Mouse (Mus musculus) kidney, postnatal 25 days (tissue): ENCODE measurements around the gene Pdlim1.
A peak's percentile ranks its signal among the peaks of the same experiment; 100 is the strongest.

Experiments
- DNase-seq, 2 experiments: peaks; one replicate each; pipeline ENCODE4 v3.0.0; 2021; ENCODE audit warnings: mixed read lengths in 2 of 2

Gene Pdlim1

GRCm38 (mm10) chr19:40271308-40271892 is at the start of gene Pdlim1:
Pdlim1 (minus strand) TSS chr19:40271842.
- DNase-seq: peak; percentile 68 to 77

DNA sequence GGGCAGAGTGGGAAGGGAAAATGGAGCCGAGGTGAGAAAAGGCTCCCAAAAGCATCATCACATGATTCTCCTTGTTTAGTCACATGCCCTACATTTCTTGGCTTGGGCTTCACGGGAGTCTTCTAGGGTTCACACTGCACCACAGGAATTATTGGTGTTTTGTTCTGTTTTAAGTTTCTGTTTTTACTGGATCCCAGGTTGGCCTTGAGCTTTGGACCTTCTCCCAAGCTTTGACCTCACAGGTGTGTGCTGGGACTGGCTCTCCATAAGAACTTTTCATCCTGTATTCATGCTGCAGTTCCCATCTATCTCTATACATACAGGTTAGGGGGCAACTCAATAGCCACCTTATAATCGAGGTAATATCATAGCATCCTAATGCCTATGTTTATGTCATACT is 47.6 kb upstream of the Pdlim1 start:
- DNase-seq: no peak

DNA sequence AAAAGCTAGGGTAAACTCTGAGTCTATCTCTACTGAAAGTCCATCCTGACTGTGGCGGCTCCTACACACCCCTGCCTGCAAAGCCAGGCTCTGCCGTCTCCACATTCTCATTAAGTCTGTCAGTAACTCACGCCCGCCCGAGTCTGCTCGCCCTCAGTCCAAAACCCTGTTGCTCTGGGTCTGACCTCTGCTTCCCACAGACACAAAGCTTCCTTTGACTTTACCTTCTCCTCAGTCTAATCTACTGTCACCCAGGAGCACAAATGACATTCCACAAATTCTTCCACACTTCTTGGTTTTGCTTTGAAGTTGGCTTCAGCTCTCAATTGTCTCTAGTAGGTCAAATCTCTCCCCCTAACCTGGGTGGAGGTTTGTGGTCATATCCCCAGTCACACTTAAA is 46.9 kb upstream of the Pdlim1 start:
- no peak for DNase-seq

- no peak for DNase-seq
Measured at GRCm38 (mm10) chr19:40317001-40317400, 45.4 kb upstream of the Pdlim1 start.

GRCm38 (mm10) chr19:40314252-40314651 is 42.6 kb upstream of the Pdlim1 start:
- DNase-seq: no peak

DNA sequence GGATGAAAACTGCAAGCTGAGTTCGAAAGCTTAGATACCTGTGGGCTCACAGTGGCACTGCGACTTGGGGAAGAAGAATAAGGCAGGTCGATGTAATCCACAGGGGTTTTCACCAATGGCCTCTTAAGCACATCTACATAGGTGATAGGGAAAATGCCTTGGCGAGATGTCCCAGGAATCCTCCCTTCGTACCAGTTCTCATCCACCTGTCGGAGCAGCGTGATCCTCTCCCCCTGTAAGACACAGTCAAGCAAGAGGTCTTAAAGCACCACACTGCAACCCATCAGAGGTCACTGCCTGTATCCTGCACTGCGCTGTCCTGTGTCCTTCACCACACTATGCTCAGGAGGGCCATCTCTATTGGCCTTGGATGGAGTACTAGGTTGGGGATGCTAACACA is 40.0 kb upstream of the Pdlim1 start:
- DNase-seq: no peak

- no peak for DNase-seq
Measured at GRCm38 (mm10) chr19:40310410-40311130, 38.9 kb upstream of the Pdlim1 start.

DNA sequence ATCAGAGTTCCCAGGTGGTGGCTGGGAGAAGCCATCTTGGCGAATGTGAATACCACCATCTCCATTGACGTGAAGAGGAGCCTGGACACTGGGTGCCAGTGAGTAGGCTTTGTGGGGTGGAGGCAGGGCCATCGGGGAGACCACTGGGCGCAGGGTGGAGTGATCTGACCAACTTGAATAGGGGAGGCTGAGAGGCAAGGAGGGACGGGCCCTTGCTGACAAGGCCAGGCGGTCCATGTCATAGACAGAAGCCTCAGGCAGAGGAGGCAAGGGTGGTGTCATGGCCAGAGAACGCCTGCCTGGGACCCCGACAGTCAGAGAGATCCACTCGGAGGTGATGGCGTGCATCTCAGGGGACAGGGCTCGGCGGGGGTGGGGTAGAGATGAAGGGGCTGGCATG is 38.3 kb upstream of the Pdlim1 start:
- DNase-seq: no peak

- DNase-seq: no peak
Measured at GRCm38 (mm10) chr19:40307550-40307949, 35.9 kb upstream of the Pdlim1 start.

DNA sequence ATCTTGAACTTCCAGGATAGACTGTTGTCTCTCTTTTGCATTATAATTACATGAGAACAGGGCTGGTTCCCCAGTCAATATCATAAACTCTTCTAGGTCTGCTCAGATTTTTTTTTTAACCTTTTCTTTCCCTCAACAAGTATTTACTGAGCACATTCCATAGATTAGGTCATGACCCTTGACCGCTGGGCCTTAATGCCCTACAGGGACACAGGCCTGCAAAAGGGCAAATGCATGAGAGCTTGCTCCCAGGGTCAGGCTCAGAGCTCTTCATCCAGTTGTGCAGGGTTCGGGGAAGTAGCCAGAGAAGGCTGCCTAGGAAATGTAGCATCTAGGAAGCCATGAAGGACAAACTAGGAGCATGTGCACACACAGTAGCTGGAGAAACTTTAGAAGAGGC is 35.0 kb upstream of the Pdlim1 start:
- DNase-seq: no peak

- DNase-seq: no peak
Measured at GRCm38 (mm10) chr19:40305456-40305855, 33.8 kb upstream of the Pdlim1 start.

GRCm38 (mm10) chr19:40302916-40303315 is 31.3 kb upstream of the Pdlim1 start:
- no peak for DNase-seq

DNA sequence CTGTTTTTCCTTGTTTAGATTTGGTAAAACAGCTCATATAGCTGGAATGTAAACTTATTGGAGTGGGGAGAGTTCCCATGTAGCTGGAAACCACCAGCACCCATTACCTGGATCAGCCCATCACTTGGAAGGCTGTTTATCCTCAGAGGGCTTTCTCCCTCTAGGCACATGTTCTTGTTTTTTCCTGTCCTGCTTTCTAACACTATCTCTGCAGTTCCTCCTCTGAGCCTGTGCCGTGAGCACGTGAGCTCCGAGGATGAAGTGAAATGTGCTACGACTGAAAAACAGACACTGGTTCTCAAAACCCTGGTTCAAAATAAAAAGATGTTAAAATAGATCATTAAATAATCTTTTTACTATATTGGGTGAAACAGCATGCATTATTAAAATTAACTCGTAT is 30.8 kb upstream of the Pdlim1 start:
- no peak for DNase-seq

DNA sequence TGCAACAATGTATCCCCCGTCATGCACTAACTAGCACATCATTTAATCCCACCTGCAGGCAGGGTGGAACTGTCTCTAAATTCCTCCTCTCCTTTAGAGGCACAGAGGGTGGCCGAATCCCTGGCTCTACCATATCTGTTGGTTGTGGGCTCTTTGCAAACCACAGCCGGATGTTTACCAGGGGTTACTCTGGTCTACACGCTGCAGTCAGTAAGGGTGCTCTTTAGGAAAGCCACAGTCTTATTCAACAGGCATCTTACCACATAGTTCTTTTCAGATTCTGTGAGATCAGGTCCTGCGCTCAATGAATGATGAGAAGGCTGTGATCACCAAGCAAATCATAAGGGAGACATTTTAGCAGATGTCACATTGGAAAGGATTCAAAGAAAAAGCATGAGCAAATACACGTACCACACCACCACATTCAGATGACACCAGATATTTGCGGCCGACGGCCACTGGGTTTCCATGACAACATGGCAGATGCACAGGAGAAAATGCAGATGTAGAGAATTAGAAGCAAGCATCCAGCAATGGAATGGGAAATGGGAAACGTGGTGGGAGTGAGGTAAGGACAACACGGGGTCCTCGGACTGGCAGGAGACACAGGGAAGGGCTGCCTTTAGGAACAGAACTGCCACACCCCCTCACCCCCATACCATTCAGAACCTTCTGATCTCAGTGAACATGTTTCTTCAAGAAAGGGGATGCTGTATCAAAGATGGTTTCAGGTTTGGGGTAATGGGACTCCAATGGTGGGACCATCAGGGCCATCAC is 28.5 kb upstream of the Pdlim1 start:
- DNase-seq: no peak

GRCm38 (mm10) chr19:40299182-40299581 is 27.5 kb upstream of the Pdlim1 start:
- no peak for DNase-seq

- no peak for DNase-seq
Measured at GRCm38 (mm10) chr19:40298574-40298973, 26.9 kb upstream of the Pdlim1 start.

DNA sequence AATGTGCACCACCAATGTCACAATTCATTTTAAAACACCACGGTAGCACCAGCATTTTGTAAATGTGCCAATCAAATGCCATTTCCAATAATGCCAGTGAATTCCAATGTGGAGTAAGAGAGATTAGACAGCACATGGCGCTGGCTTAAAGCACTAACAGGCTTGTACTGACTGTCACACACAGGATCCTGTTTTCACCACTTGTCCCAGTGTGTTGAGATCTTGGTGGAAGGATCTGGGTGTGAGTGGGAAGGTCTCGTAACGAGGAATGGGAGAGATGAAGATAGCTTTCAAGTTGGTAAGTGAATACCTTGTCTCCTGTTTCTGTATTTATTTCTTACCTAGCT is 26.1 kb upstream of the Pdlim1 start:
- DNase-seq: no peak

- no peak for DNase-seq
Measured at GRCm38 (mm10) chr19:40297078-40297797, 25.6 kb upstream of the Pdlim1 start.

DNA sequence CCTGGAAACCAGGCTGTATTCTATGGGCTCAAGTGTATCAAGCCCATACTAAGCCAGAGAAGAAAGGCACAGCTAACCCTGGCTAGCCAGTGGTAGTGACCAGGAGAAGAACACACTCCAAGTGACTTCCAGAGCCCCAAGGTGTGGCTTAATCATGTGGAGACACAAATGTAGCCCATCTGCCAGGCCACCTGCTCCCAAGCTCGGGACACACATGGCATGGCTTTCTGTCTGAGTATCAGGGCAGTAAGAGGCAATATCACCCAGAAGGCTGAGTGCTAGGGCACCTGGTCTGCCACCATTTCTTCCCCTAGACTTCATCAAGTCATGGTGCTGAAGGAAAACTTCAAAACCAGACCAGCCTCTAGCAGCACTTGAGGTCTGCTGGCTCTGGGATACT is 22.6 kb upstream of the Pdlim1 start:
- DNase-seq: no peak

DNA sequence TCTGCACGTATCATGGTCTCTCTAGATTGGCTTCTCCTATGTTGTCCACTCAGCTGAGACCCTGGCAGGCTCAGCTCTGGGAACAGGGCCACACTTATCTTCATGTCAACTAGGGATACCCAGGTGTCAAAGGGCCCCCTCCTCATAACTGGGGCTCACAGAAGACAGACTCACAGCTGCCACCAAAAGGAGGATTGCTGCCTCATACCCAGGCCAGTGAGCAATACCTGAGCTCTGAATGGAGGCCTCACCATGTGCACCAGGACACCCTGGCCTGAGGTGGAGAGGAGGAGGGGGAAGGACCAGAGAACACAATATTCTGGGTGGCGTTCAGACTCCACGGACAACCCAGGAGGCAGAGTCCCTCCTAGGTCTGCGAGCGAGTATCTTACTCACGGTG is 22.1 kb upstream of the Pdlim1 start:
- no peak for DNase-seq

GRCm38 (mm10) chr19:40290099-40290724 is 18.6 kb upstream of the Pdlim1 start:
- DNase-seq: no peak

- no peak for DNase-seq
Measured at GRCm38 (mm10) chr19:40288415-40288814, 16.8 kb upstream of the Pdlim1 start.

DNA sequence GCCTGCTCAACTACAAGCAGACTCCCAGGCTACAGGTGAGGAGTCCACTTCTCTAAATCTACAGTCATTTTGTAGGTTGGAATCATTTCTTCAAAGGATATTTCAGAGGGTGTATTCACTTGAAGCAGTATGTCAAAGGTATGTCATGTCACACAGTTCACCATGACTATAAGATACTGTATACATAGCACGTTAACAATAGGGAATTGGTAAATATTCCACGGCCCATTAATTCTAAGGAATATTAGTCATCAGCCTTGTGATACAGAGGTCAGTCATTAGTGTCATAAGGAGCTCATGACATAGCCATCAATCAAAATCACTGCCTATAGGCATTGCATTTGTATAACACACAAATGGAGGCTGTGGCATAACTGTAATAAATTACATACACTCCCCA is 13.1 kb upstream of the Pdlim1 start:
- DNase-seq: no peak
